ENCODE assay signal across 9 mouse cellular contexts in genomic region chr3:69156484-69156883, GRCm38 (mm10). TPM values are rescaled to one million over a fixed set of nuclear protein-coding genes. Genes with fewer than 3 reads are reported as not detected.
DNase-seq lines count a peak whose midpoint lies in the region; ATAC-seq and TF ChIP-seq lines count a peak whose summit lies in the region.
"Had no signal": no experiment of that assay in that cellular context is flagged by ENCODE, and none has a peak within 500 bp of the region (broad histone marks: within the 10 kb centered on the region; RNA-seq: fewer than 3 reads in every experiment).

No protein-coding gene starts in this region.

- no peak overlapping the region for H3K27ac ChIP-seq in forebrain, embryonic 14.5 days (ENCODE audit: low read depth, low read length)
- H3K27ac ChIP-seq in layer of hippocampus, adult 2 months: no peak overlapping the region
- H3K27ac ChIP-seq in neural tube, embryonic 15.5 days (replicated peaks): no peak overlapping the region

- no peak for TF ChIP-seq CTCF in lung, adult 2 months (IDR thresholded peaks at IDR 0.05; ENCODE audit: insufficient read depth, low read length)
- TF ChIP-seq CTCF in layer of hippocampus, adult 2 months (conservative IDR thresholded peaks at IDR 0.05): no peak

- H3K27me3 ChIP-seq in forebrain, embryonic 14.5 days (replicated peaks; ENCODE audit: control insufficient read depth, insufficient read depth, low read length): no peaks in the 10 kb centered on the region
- no peaks in the 10 kb centered on the region for H3K27me3 ChIP-seq in neural tube, embryonic 15.5 days (replicated peaks)

- no peaks in the 10 kb centered on the region for H3K9me3 ChIP-seq in forebrain, embryonic 14.5 days (replicated peaks; ENCODE audit: control insufficient read depth, low read length)
- no peaks in the 10 kb centered on the region for H3K9me3 ChIP-seq in neural tube, embryonic 15.5 days (replicated peaks)

- no peaks in the 10 kb centered on the region for H3K4me1 ChIP-seq in lung, adult 2 months (ENCODE audit: control insufficient read depth, insufficient read depth, low read length)
- H3K4me1 ChIP-seq in forebrain, embryonic 14.5 days (ENCODE audit: control insufficient read depth, insufficient read depth, low read length): no peaks in the 10 kb centered on the region
- H3K4me1 ChIP-seq in neural tube, embryonic 15.5 days: no peaks in the 10 kb centered on the region

- H3K4me2 ChIP-seq in forebrain, embryonic 14.5 days (ENCODE audit: low read length): no peak overlapping the region
- no peak overlapping the region for H3K4me2 ChIP-seq in neural tube, embryonic 15.5 days

- 68% methylated on average over 13 of the region's 13 CpGs for WGBS in lung, adult 2 months
- WGBS in forebrain, embryonic 14.5 days: 59% methylated on average over 13 of the region's 13 CpGs
- 81% methylated on average over 13 of the region's 13 CpGs for WGBS in neural tube, embryonic 15.5 days

- ATAC-seq in forebrain, embryonic 14.5 days: no peak
- no peak for ATAC-seq in neural tube, embryonic 15.5 days (ENCODE audit: low FRiP score)

- H3K9ac ChIP-seq in forebrain, embryonic 14.5 days (ENCODE audit: low read length): no peak overlapping the region
- no peak overlapping the region for H3K9ac ChIP-seq in neural tube, embryonic 15.5 days (replicated peaks)

- H3K36me3 ChIP-seq in forebrain, embryonic 14.5 days (ENCODE audit: control insufficient read depth, insufficient read depth, low read length): no peaks in the 10 kb centered on the region
- no peaks in the 10 kb centered on the region for H3K36me3 ChIP-seq in neural tube, embryonic 15.5 days

- H3K4me3 ChIP-seq in lung, adult 2 months (replicated peaks; ENCODE audit: extremely low read depth, low read depth, low read length): no peak overlapping the region
- no peak overlapping the region for H3K4me3 ChIP-seq in forebrain, embryonic 14.5 days (ENCODE audit: low read depth, low read length)
- H3K4me3 ChIP-seq in layer of hippocampus, adult 2 months: no peak overlapping the region
- no peak overlapping the region for H3K4me3 ChIP-seq in neural tube, embryonic 15.5 days (replicated peaks)
- H3K4me3 ChIP-seq: myocyte had no signal

- no peak for TF ChIP-seq POLR2A in lung, adult 2 months (IDR thresholded peaks at IDR 0.05; ENCODE audit: borderline replicate concordance, extremely low read depth, low read depth, low read length)

- DNase-seq in lung, adult 18-20 months: peak; percentile 56 to 73
- no peak for DNase-seq in lung, adult 2 months
- peak; percentile 24 for DNase-seq in c-Kit-positive CD71-negative TER-119-negative erythroid progenitor cells, embryonic 14.5 days (ENCODE audit: low read depth)
- DNase-seq in lung, postnatal 36 days: peak; percentile 74
- peak; percentile 69 for DNase-seq in thymus, postnatal 25 days
- DNase-seq in forebrain, embryonic 14.5 days (ENCODE audit: low spot score): no peak
- DNase-seq in layer of hippocampus, adult 2 months (ENCODE audit: low spot score in 2 of 2): no peak

RNA-seq across cellular contexts. Expression of gene Kpna4, which starts 29.6 kb away (rescaled TPM):
- polyA plus RNA-seq in lung, adult 2 months (2012; rRNA removed): 10.1 and 13.1 TPM in 2 replicates
- 39.8 and 42.3 TPM in 2 replicates for polyA plus RNA-seq in forebrain, embryonic 14.5 days (2014; fragmentation: Nextera tagmentation; extraction: Ambion mirVana)
- total RNA-seq in layer of hippocampus, adult 2 months (2021): 10 to 100 TPM; 82.9 to 87.7 TPM
- 31.8 and 32.0 TPM in 2 replicates for polyA plus RNA-seq in neural tube, embryonic 15.5 days (2015; fragmentation: Nextera tagmentation; extraction: Ambion mirVana)

Comparison
In these comparisons a context has a peak if more than half of its experiments do, and no peak if none do; other contexts are left out.
1. DNase-seq: peak in lung, adult 18-20 months (2 of 2), c-Kit-positive CD71-negative TER-119-negative erythroid progenitor cells, embryonic 14.5 days (single experiment), lung, postnatal 36 days (single experiment) and thymus, postnatal 25 days (single experiment); none in lung, adult 2 months (single experiment), forebrain, embryonic 14.5 days (single experiment) and layer of hippocampus, adult 2 months (0 of 2).